Mouse (Mus musculus) Patski (cell line): ENCODE results near the gene Tmem41a. TPM values are rescaled to one million over a fixed set of nuclear protein-coding genes. Genes with fewer than 3 reads are reported as not detected.
"Not testable (repeated sequence)": the region's sequence is repeated elsewhere in the genome, so short reads cannot be mapped to it uniquely, and the experiment has no call there.

Experiments used
- ATAC-seq: fragments of 100-300 bp; one replicate; pipeline ENCODE4 v1.8.0; 2021
- CTCF ChIA-PET: fragments of 350-600 bp; sonication (Branson Sonifier 250); formaldehyde crosslinking; loops from one replicate; lab custom pipeline; 2022; ENCODE audit warnings: inconsistent platforms; lab: Charles Lee
- POLR2A ChIA-PET: fragments of 350-600 bp; sonication (Branson Sonifier 250); formaldehyde crosslinking; loops from one replicate; lab custom pipeline; 2022; ENCODE audit warnings: antibody characterized with exemption, inconsistent platforms; lab: Charles Lee
- DNase-seq: peaks from one replicate; pipeline ENCODE4 v3.0.0-alpha.2; 2011; ENCODE audit warnings: low read depth, low spot score
- H3K27me3 ChIP-seq: fragments of 371-371 bp; one replicate; pipeline ENCODE4 v1.5.1; 2021
- CTCF ChIP-seq: fragments of 100-300 bp; IDR thresholded peaks from one replicate; pipeline ENCODE4 v1.5.1; 2021
- in situ Hi-C: fragments of 300-500 bp; cut with MboI; formaldehyde crosslinking; loops from 3 replicates; pipeline ENCODE4 v1.11.1; 2018; ENCODE audit warnings: low pct_unique_long_range_greater_than_20kb, mixed read lengths
- polyA plus RNA-seq: library from polyadenylated mRNA; unstranded; gene quantifications from one replicate; pipeline ENCODE4 v1.2.3, GENCODE M21; 2021

Gene Tmem41a
- polyA plus RNA-seq, 1 experiment from 2014 or later = 11.2 TPM

- in situ Hi-C loops = no loop called here
- ChIA-PET POLR2A (no interaction called here), CTCF (interaction anchor here (1.3 to 1.8 kb wide), 2 partner anchors 9 to 14 kb away, joined by 3 to 5 read pairs; no protein-coding TSS in a partner anchor)
- ATAC-seq (no peak), DNase-seq (no peak)
- no peaks in the 10 kb centered on the region for H3K27me3 ChIP-seq
- TF ChIP-seq CTCF = no peak
Observed at GRCm38 (mm10) chr16:21977347-21977746, 30.0 kb upstream of the Tmem41a start.

GRCm38 (mm10) chr16:21976203-21976602 is 28.9 kb upstream of the Tmem41a start:
- in situ Hi-C loops = no loop called here
- peak; percentile 81 for DNase-seq

GRCm38 (mm10) chr16:21971446-21971845 is 24.1 kb upstream of the Tmem41a start:
- DNase-seq (no peak), ATAC-seq (no peak)
- in situ Hi-C loops = no loop called here
- peak; percentile 52 for TF ChIP-seq CTCF
- CTCF ChIA-PET = interaction anchor here (0.9 to 1.0 kb wide), 2 partner anchors 12 to 41 kb away, joined by 3 to 4 read pairs; no protein-coding TSS in a partner anchor
- H3K27me3 ChIP-seq = no peaks in the 10 kb centered on the region
- POLR2A ChIA-PET = interaction anchor here (0.6 to 0.9 kb wide), 2 partner anchors 39 to 41 kb away, joined by 3 read pairs; no protein-coding TSS in a partner anchor

More at GRCm38 (mm10) chr16:21976203-21976602, 28.9 kb upstream of the Tmem41a start:
- ATAC-seq = peak; percentile 92
- no peak for TF ChIP-seq CTCF
- CTCF ChIA-PET = interaction anchor here (1.3 to 1.8 kb wide), 2 partner anchors 10 to 15 kb away, joined by 3 to 5 read pairs; no protein-coding TSS in a partner anchor
- POLR2A ChIA-PET = no interaction called here
- no peaks in the 10 kb centered on the region for H3K27me3 ChIP-seq

- ChIA-PET POLR2A (no interaction called here), CTCF (no interaction called here)
- TF ChIP-seq CTCF = no peak
- DNase-seq = no peak
- in situ Hi-C loops = no loop called here
- no peaks in the 10 kb centered on the region for H3K27me3 ChIP-seq
- no peak for ATAC-seq
Observed at GRCm38 (mm10) chr16:21970536-21970935, 23.2 kb upstream of the Tmem41a start.

- DNase-seq (no peak), ATAC-seq (no peak)
- ChIA-PET CTCF (no interaction called here), POLR2A (no interaction called here)
- in situ Hi-C loops = no loop called here
- no peaks in the 10 kb centered on the region for H3K27me3 ChIP-seq
- no peak for TF ChIP-seq CTCF
Observed at GRCm38 (mm10) chr16:21969874-21970273, 22.5 kb upstream of the Tmem41a start.

DNA sequence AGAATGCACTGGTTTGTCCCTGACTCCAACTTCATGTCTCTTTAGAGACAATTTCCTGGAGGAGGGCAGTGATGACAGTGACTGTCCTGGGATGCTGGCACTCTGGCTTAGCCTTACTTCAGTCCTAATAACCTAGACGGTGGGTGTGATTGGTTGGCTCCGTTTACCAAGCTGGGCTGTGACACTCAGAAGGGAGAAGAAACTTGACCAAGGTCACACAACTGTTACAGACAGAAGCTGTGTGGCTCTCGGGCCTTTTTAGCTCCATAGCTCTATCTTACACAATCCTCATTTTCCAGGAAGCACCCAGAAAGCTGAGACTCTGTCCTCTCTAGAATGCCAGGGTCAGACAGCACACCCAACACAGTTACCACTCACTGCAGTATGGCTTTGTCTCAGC is 18.2 kb upstream of the Tmem41a start:
- ATAC-seq (no peak), DNase-seq (no peak)
- ChIA-PET CTCF (no interaction called here), POLR2A (interaction anchor here (0.7 kb wide), 1 partner anchor 92 kb away, joined by 3 read pairs; no protein-coding TSS in a partner anchor)
- H3K27me3 ChIP-seq = peaks cover 4% of the 10 kb centered on the region
- TF ChIP-seq CTCF = no peak
- in situ Hi-C loops = no loop called here

DNA sequence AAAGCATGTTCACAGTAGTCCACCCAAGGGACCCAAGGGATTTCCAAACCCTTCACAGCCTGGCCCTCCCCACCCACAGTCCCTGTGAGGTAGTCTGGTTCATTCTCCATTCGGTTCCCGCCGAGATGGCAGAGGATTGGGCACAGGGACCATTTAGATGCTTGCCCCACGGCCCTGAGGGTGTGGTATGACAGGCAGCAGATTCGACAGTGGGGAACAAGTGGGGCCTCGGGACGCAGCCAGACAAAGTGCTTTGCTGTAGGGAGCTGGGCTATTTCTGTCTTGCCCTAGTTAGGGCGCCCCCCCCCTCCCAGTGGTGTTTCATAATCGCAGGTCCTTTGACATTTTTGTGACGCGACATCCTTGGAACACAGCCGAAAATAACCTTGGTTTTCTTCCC is 8.2 kb upstream of the Tmem41a start:
- no peak for ATAC-seq
- POLR2A ChIA-PET = no interaction called here
- H3K27me3 ChIP-seq = no peaks in the 10 kb centered on the region
- no peak for TF ChIP-seq CTCF
- CTCF ChIA-PET = no interaction called here
- DNase-seq = no peak
- in situ Hi-C loops = no loop called here

DNA sequence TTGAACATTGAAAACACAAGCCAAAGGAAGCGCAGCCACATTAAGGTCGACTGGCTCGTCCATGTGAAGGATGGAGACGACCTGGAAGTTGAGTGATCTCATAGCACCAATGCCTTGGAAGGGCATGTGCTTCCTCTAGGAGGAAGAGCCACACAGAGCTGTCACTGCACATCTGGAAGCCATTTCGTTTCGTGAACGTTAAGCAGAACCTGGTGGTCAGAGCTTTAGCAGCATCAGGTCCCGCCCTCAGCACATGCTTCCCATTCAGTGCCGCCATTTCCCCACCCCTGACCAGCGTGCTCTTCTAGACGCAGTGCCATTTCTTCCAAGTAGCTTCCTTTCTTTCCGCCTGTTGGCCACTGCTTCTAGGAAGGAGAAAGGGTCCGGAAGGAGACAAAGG is 18.9 kb downstream of the Tmem41a start:
- ChIA-PET POLR2A (no interaction called here), CTCF (no interaction called here)
- ATAC-seq (no peak), DNase-seq (no peak)
- no peak for TF ChIP-seq CTCF
- no peaks in the 10 kb centered on the region for H3K27me3 ChIP-seq
- in situ Hi-C loops = no loop called here

DNA sequence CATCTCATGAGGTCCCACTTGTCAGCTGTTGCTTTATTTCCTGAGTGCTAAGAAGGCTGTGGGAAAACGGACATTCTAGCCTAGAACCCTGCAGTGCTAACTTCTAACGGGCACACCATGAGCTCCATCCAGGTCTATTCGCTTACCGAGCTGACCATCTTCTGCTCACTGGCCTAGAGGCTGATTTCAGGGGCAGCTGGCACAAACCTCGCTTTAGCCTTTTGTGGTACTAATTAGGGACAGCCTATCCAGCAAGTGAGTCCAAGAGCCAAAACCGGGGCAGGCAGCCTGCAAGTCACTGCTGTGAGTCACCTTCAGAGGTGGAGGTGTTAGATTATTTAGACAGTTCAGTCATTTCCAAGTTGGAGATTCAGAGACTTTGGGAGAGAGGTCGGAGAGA is 30.7 kb downstream of the Tmem41a start:
- DNase-seq (no peak), ATAC-seq (peak; percentile 39)
- in situ Hi-C loops = no loop called here
- ChIA-PET POLR2A (no interaction called here), CTCF (no interaction called here)
- no peaks in the 10 kb centered on the region for H3K27me3 ChIP-seq
- TF ChIP-seq CTCF = no peak

DNA sequence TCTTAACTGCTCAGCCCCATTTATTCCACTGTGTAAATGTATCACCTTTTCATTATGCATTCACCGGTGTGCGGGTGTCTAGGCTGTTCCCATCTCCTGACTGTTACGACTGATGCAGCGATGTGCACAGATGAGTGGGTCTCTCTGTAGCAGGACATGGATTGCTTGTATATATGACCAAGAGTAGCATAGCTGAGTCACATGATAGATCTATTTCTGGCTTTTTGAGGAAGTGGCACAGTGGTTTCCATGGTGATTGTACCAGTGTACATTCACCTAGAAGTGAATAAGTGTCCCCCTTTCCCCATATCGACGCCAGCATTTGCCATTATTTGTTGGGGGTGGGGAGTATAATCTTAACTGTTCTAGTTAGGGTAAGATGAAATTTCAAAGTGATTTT is 34.0 kb downstream of the Tmem41a start:
- no peaks in the 10 kb centered on the region for H3K27me3 ChIP-seq
- ChIA-PET POLR2A (no interaction called here), CTCF (no interaction called here)
- DNase-seq (no peak), ATAC-seq (no peak)
- TF ChIP-seq CTCF = no peak
- in situ Hi-C loops = no loop called here

- CTCF ChIA-PET, POLR2A ChIA-PET, ATAC-seq, DNase-seq, H3K27me3 ChIP-seq, in situ Hi-C loops: not testable (repeated sequence)
Observed at GRCm38 (mm10) chr16:21908906-21909305, 38.4 kb downstream of the Tmem41a start.

DNA sequence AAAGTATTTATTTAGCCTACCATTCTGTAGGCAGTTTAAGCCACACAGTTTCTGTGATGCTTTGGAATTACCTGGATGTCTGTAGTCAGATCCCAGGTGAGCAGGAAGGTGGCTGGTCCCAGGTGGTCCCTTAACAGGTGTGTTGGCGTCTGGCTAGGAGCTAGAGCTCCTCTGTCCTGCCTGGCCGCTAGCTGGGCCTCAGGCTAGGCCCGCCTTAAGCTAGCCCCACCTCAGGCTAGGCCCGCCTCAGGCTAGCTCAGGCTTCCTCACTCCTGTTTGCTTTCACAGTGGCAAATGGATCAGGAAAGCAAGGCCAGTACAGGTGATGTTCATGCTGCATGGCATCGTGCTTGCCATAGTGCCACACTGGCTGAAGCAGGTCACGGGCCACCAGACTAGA is 40.5 kb downstream of the Tmem41a start:
- no peak for TF ChIP-seq CTCF
- in situ Hi-C loops = no loop called here
- POLR2A ChIA-PET = no interaction called here
- DNase-seq (no peak), ATAC-seq (no peak)
- CTCF ChIA-PET = no interaction called here
- no peaks in the 10 kb centered on the region for H3K27me3 ChIP-seq
